Comparison of ENCODE assay signal across 8 mouse cellular contexts in the genomic region with DNA sequence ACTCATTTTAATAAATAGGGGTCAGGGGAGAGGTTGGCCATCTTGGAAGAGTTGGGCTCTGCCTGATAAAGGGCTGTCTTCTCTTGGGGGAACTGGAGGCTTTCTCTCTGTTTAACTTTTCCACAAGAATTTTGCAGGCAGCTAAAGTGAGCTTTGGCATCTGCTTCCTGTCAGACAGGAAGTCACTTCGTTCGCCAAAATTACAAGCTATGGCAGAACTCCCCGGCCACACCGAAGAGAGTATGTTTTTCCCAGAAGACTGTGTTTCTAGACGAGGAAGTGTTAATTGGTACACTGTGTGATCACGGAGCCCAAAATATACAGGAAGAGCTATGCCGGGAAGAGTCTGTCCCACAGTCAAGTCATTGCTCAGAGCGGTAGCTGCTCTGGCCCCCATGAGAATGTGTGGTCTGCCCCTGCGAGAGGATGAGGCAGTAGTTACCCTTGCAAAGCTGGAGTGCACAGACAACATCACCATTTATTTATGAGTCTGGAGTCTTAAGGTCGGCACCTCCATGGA.
DNase-seq lines count a peak whose midpoint lies in the region; ATAC-seq and TF ChIP-seq lines count a peak whose summit lies in the region.

No protein-coding gene starts in this region.

- no peak overlapping the region for H3K9ac ChIP-seq in forebrain, postnatal 0 days
- no peak overlapping the region for H3K9ac ChIP-seq in intestine, embryonic 16.5 days (ENCODE audit: low read depth, low read length)
- H3K9ac ChIP-seq in midbrain, embryonic 13.5 days (replicated peaks), result no peak overlapping the region

- no peak overlapping the region for H3K4me3 ChIP-seq in left cerebral cortex, adult 2 months
- H3K4me3 ChIP-seq in forebrain, postnatal 0 days (ENCODE audit: low read depth, low read length), result no peak overlapping the region
- H3K4me3 ChIP-seq in intestine, embryonic 16.5 days (ENCODE audit: low read length), result no peak overlapping the region
- H3K4me3 ChIP-seq in midbrain, embryonic 13.5 days (replicated peaks), result no peak overlapping the region

- intact Hi-C loops in left cerebral cortex, adult 2 months (cut with DNase I), result no loop called here

- DNase-seq in left cerebral cortex, adult 2 months (ENCODE audit: extremely low spot score in 1 of 2, low spot score in 2 of 2), result no peak
- no peak for DNase-seq in left cerebral cortex, adult 8-10 months (ENCODE audit: low spot score in 2 of 2)
- peak; percentile 41 for DNase-seq in forebrain, postnatal 0 days
- no peak for DNase-seq in cerebellum, postnatal 25 days
- no peak for DNase-seq in cerebellum, adult 11 months
- no peak for DNase-seq in spleen, adult 12 weeks (ENCODE audit: low spot score)

- H3K27me3 ChIP-seq in forebrain, postnatal 0 days (ENCODE audit: insufficient read depth, low read length), result no peaks in the 10 kb centered on the region
- H3K27me3 ChIP-seq in intestine, embryonic 16.5 days (replicated peaks; ENCODE audit: control insufficient read depth, insufficient read depth, low read length), result no peaks in the 10 kb centered on the region
- H3K27me3 ChIP-seq in midbrain, embryonic 13.5 days, result no peaks in the 10 kb centered on the region

- peak; percentile 45; the same call in 1 of the 2 replicates for ATAC-seq in forebrain, postnatal 0 days
- ATAC-seq in intestine, embryonic 16.5 days, result peak; percentile 11; the same call in 1 of the 2 replicates
- ATAC-seq in midbrain, embryonic 13.5 days, result no peak

- no peak overlapping the region for H3K4me2 ChIP-seq in forebrain, postnatal 0 days (ENCODE audit: low read depth)
- H3K4me2 ChIP-seq in intestine, embryonic 16.5 days (ENCODE audit: low read depth, low read length), result peak overlapping the region; percentile 7
- H3K4me2 ChIP-seq in midbrain, embryonic 13.5 days (replicated peaks), result no peak overlapping the region

- peak overlapping the region; percentile 38; the same call in 1 of the 2 replicates for H3K27ac ChIP-seq in left cerebral cortex, adult 2 months
- H3K27ac ChIP-seq in forebrain, postnatal 0 days (ENCODE audit: low read depth, low read length), result no peak overlapping the region
- peak overlapping the region; percentile 87 for H3K27ac ChIP-seq in intestine, embryonic 16.5 days (ENCODE audit: low read length)
- H3K27ac ChIP-seq in midbrain, embryonic 13.5 days, result peak overlapping the region; percentile 72

- H3K9me3 ChIP-seq in forebrain, postnatal 0 days (ENCODE audit: low read length), result no peaks in the 10 kb centered on the region
- no peaks in the 10 kb centered on the region for H3K9me3 ChIP-seq in intestine, embryonic 16.5 days (ENCODE audit: control insufficient read depth, low read length)
- H3K9me3 ChIP-seq in midbrain, embryonic 13.5 days, result no peaks in the 10 kb centered on the region

- no peaks in the 10 kb centered on the region for H3K36me3 ChIP-seq in forebrain, postnatal 0 days (ENCODE audit: insufficient read depth)
- no peaks in the 10 kb centered on the region; the same call in 1 of the 2 replicates for H3K36me3 ChIP-seq in intestine, embryonic 16.5 days (ENCODE audit: control insufficient read depth, insufficient read depth, low read length)
- H3K36me3 ChIP-seq in midbrain, embryonic 13.5 days, result no peaks in the 10 kb centered on the region

- 29% methylated on average over 10 of the region's 10 CpGs for WGBS in forebrain, postnatal 0 days
- 21% methylated on average over 10 of the region's 10 CpGs for WGBS in intestine, embryonic 16.5 days
- WGBS in midbrain, embryonic 13.5 days, result 70% methylated on average over 10 of the region's 10 CpGs

- no peaks in the 10 kb centered on the region for H3K4me1 ChIP-seq in forebrain, postnatal 0 days (ENCODE audit: insufficient read depth)
- H3K4me1 ChIP-seq in intestine, embryonic 16.5 days (ENCODE audit: control insufficient read depth, insufficient read depth, low read length), result peaks cover 39% of the 10 kb centered on the region
- peaks cover 63% of the 10 kb centered on the region for H3K4me1 ChIP-seq in midbrain, embryonic 13.5 days (replicated peaks)

- no peak for TF ChIP-seq CTCF in left cerebral cortex, adult 2 months (IDR thresholded peaks at IDR 0.05)
- no peak for TF ChIP-seq CTCF in forebrain, postnatal 0 days (IDR thresholded peaks at IDR 0.05; ENCODE audit: low read depth)
